Mouse (Mus musculus): Measurements from ENCODE around the gene Itm2c. TPM values are rescaled to one million over a fixed set of nuclear protein-coding genes. Genes with fewer than 3 reads are reported as not detected.

Gene Itm2c
- polyA plus RNA-seq, 1 experiment from 2014 or later = 124 TPM

- WGBS = 54% methylated on average over 12 of the region's 12 CpGs
- Histone ChIP-seq H3K9ac (peak overlapping the region; percentile 84), H3K27me3 (ENCODE audit: control insufficient read depth, insufficient read depth, low read length) (no peaks in the 10 kb centered on the region), H3K9me3 (ENCODE audit: control insufficient read depth, low read length) (no peaks in the 10 kb centered on the region), H3K27ac (no peak overlapping the region; the same call in 1 of the 2 replicates), H3K4me3 (replicated peaks; ENCODE audit: low read length) (peak overlapping the region; percentile 86), H3K36me3 (replicated peaks; ENCODE audit: control insufficient read depth, insufficient read depth) (no peaks in the 10 kb centered on the region), H3K4me1 (replicated peaks; ENCODE audit: control insufficient read depth, insufficient read depth, low read length) (peaks cover 64% of the 10 kb centered on the region), H3K4me2 (replicated peaks) (peak overlapping the region; percentile 65)
- DNase-seq (ENCODE audit: low spot score) (no peak), ATAC-seq (ENCODE audit: low FRiP score) (no peak)
Observed at GRCm38 (mm10) chr1:85896781-85897700, 3.0 kb downstream of the Itm2c start.

GRCm38 (mm10) chr1:85897901-85898760 lies 4.0 kb downstream of the Itm2c start:
- peak overlapping the region; percentile 65 for H3K4me2 ChIP-seq (replicated peaks)
- H3K36me3 ChIP-seq (replicated peaks; ENCODE audit: control insufficient read depth, insufficient read depth) = 0 out of 2 replicates have a peak, but pooled peaks cover 2% of the 10 kb centered on the region
- no peak for ATAC-seq (ENCODE audit: low FRiP score)
- 26% methylated on average over 8 of the region's 8 CpGs for WGBS
- H3K27ac ChIP-seq = peak overlapping the region; percentile 80
- H3K27me3 ChIP-seq (ENCODE audit: control insufficient read depth, insufficient read depth, low read length) = no peaks in the 10 kb centered on the region
- no peaks in the 10 kb centered on the region for H3K9me3 ChIP-seq (ENCODE audit: control insufficient read depth, low read length)
- DNase-seq (ENCODE audit: low spot score) = peak; percentile 40
- H3K9ac ChIP-seq = peak overlapping the region; percentile 84
- H3K4me3 ChIP-seq (replicated peaks; ENCODE audit: low read length) = no peak overlapping the region
- H3K4me1 ChIP-seq (replicated peaks; ENCODE audit: control insufficient read depth, insufficient read depth, low read length) = peaks cover 69% of the 10 kb centered on the region

- Histone ChIP-seq H3K9ac (peak overlapping the region; percentile 84), H3K4me1 (replicated peaks; ENCODE audit: control insufficient read depth, insufficient read depth, low read length) (peaks cover 69% of the 10 kb centered on the region), H3K4me3 (replicated peaks; ENCODE audit: low read length) (0 out of 2 replicates have a peak overlapping the region, but pooled peaks have one; percentile 2), H3K9me3 (ENCODE audit: control insufficient read depth, low read length) (no peaks in the 10 kb centered on the region), H3K27me3 (ENCODE audit: control insufficient read depth, insufficient read depth, low read length) (no peaks in the 10 kb centered on the region), H3K27ac (peak overlapping the region; percentile 80), H3K36me3 (replicated peaks; ENCODE audit: control insufficient read depth, insufficient read depth) (peaks cover 10% of the 10 kb centered on the region), H3K4me2 (replicated peaks) (peak overlapping the region; percentile 65)
- no peak for ATAC-seq (ENCODE audit: low FRiP score)
- WGBS = 17% methylated on average over 12 of the region's 12 CpGs
- peak; percentile 27 for DNase-seq (ENCODE audit: low spot score)
Observed at GRCm38 (mm10) chr1:85898761-85899387, 4.8 kb downstream of the Itm2c start.

- DNase-seq (ENCODE audit: low spot score) = no peak
- 0 out of 2 replicates have a peak overlapping the region, but pooled peaks have one; percentile 2 for H3K4me3 ChIP-seq (replicated peaks; ENCODE audit: low read length)
- no peaks in the 10 kb centered on the region for H3K27me3 ChIP-seq (ENCODE audit: control insufficient read depth, insufficient read depth, low read length)
- ATAC-seq (ENCODE audit: low FRiP score) = no peak
- H3K9ac ChIP-seq = peak overlapping the region; percentile 84
- H3K4me1 ChIP-seq (replicated peaks; ENCODE audit: control insufficient read depth, insufficient read depth, low read length) = peaks cover 69% of the 10 kb centered on the region
- H3K36me3 ChIP-seq (replicated peaks; ENCODE audit: control insufficient read depth, insufficient read depth) = peaks cover 15% of the 10 kb centered on the region
- H3K27ac ChIP-seq = peak overlapping the region; percentile 80
- no peaks in the 10 kb centered on the region for H3K9me3 ChIP-seq (ENCODE audit: control insufficient read depth, low read length)
- H3K4me2 ChIP-seq (replicated peaks) = peak overlapping the region; percentile 65
Observed at GRCm38 (mm10) chr1:85899388-85899761, 5.3 kb downstream of the Itm2c start.

GRCm38 (mm10) chr1:85900521-85901333 lies 6.6 kb downstream of the Itm2c start:
- 75% methylated on average over 7 of the region's 7 CpGs for WGBS
- no peaks in the 10 kb centered on the region for H3K9me3 ChIP-seq (ENCODE audit: control insufficient read depth, low read length)
- H3K27ac ChIP-seq = no peak overlapping the region
- DNase-seq (ENCODE audit: low spot score) (no peak), ATAC-seq (ENCODE audit: low FRiP score) (no peak)
- H3K4me2 ChIP-seq (replicated peaks) = no peak overlapping the region
- H3K4me3 ChIP-seq (replicated peaks; ENCODE audit: low read length) = no peak overlapping the region
- H3K9ac ChIP-seq = no peak overlapping the region
- H3K4me1 ChIP-seq (replicated peaks; ENCODE audit: control insufficient read depth, insufficient read depth, low read length) = peaks cover 67% of the 10 kb centered on the region
- H3K36me3 ChIP-seq (replicated peaks; ENCODE audit: control insufficient read depth, insufficient read depth) = peaks cover 27% of the 10 kb centered on the region
- no peaks in the 10 kb centered on the region for H3K27me3 ChIP-seq (ENCODE audit: control insufficient read depth, insufficient read depth, low read length)

GRCm38 (mm10) chr1:85901516-85902107 lies 7.5 kb downstream of the Itm2c start:
- H3K36me3 ChIP-seq (replicated peaks; ENCODE audit: control insufficient read depth, insufficient read depth) = peaks cover 36% of the 10 kb centered on the region
- no peak overlapping the region for H3K9ac ChIP-seq
- no peak overlapping the region for H3K4me2 ChIP-seq (replicated peaks)
- peaks cover 58% of the 10 kb centered on the region for H3K4me1 ChIP-seq (replicated peaks; ENCODE audit: control insufficient read depth, insufficient read depth, low read length)
- ATAC-seq (ENCODE audit: low FRiP score) (peak; percentile 61), DNase-seq (ENCODE audit: low spot score) (no peak)
- no peaks in the 10 kb centered on the region for H3K27me3 ChIP-seq (ENCODE audit: control insufficient read depth, insufficient read depth, low read length)
- 45% methylated on average over 3 of the region's 3 CpGs for WGBS
- H3K27ac ChIP-seq = peak overlapping the region; percentile 69; the same call in 1 of the 2 replicates
- H3K4me3 ChIP-seq (replicated peaks; ENCODE audit: low read length) = no peak overlapping the region
- H3K9me3 ChIP-seq (ENCODE audit: control insufficient read depth, low read length) = no peaks in the 10 kb centered on the region

- Histone ChIP-seq H3K4me1 (replicated peaks; ENCODE audit: control insufficient read depth, insufficient read depth, low read length) (peaks cover 53% of the 10 kb centered on the region), H3K27me3 (ENCODE audit: control insufficient read depth, insufficient read depth, low read length) (no peaks in the 10 kb centered on the region), H3K9ac (no peak overlapping the region), H3K4me3 (replicated peaks; ENCODE audit: low read length) (no peak overlapping the region), H3K36me3 (replicated peaks; ENCODE audit: control insufficient read depth, insufficient read depth) (peaks cover 42% of the 10 kb centered on the region), H3K27ac (0 out of 2 replicates have a peak overlapping the region, but pooled peaks have one; percentile 69), H3K4me2 (replicated peaks) (no peak overlapping the region), H3K9me3 (ENCODE audit: control insufficient read depth, low read length) (no peaks in the 10 kb centered on the region)
- DNase-seq (ENCODE audit: low spot score) (peak; percentile 72), ATAC-seq (ENCODE audit: low FRiP score) (peak; percentile 81)
- WGBS = 23% methylated on average over 7 of the region's 7 CpGs
Observed at GRCm38 (mm10) chr1:85902108-85902561, 8.1 kb downstream of the Itm2c start.

GRCm38 (mm10) chr1:85906892-85907291 lies 12.8 kb downstream of the Itm2c start:
- DNase-seq (ENCODE audit: low spot score) (no peak), ATAC-seq (ENCODE audit: low FRiP score) (no peak)
- no peak overlapping the region for H3K4me2 ChIP-seq (replicated peaks)
- H3K27ac ChIP-seq = no peak overlapping the region
- no peak overlapping the region for H3K9ac ChIP-seq
- H3K36me3 ChIP-seq (replicated peaks; ENCODE audit: control insufficient read depth, insufficient read depth) = peaks cover 58% of the 10 kb centered on the region
- no peaks in the 10 kb centered on the region for H3K9me3 ChIP-seq (ENCODE audit: control insufficient read depth, low read length)
- peaks cover 6% of the 10 kb centered on the region; the same call in 1 of the 2 replicates for H3K4me1 ChIP-seq (replicated peaks; ENCODE audit: control insufficient read depth, insufficient read depth, low read length)
- H3K4me3 ChIP-seq (replicated peaks; ENCODE audit: low read length) = no peak overlapping the region
- 94% methylated on average over 12 of the region's 12 CpGs for WGBS
- H3K27me3 ChIP-seq (ENCODE audit: control insufficient read depth, insufficient read depth, low read length) = no peaks in the 10 kb centered on the region

All from hindbrain, embryonic 14.5 days (tissue).